Mouse (Mus musculus) gastrocnemius, postnatal 36 days (tissue): ENCODE measurements around the gene Gnaq. TPM values are rescaled to one million over a fixed set of nuclear protein-coding genes. Genes with fewer than 3 reads are reported as not detected.
A peak's percentile ranks its signal among the peaks of the same experiment; 100 is the strongest.

Experiments used
- DNase-seq, 2 experiments: peaks; one replicate each; pipeline ENCODE4 v3.0.0; 2022
- intact Hi-C: fragments of 180-260 bp; cut with DNase I; formaldehyde crosslinking; loops from one replicate; pipeline ENCODE4 v1.15.1; 2025
- microRNA-seq, 2 experiments: library from miRNA; unstranded; fragments of <30 nt; microRNA quantifications; one replicate each; pipeline ENCODE4 v1.2.0; 2021
- total RNA-seq, 2 experiments: library from RNA; stranded (reverse); gene quantifications; 2 replicates each; pipeline ENCODE4 v1.2.3; 2021

Gene Gnaq
- total RNA-seq, 2 experiments from 2014 or later: 10.3 to 11.3 TPM

DNA sequence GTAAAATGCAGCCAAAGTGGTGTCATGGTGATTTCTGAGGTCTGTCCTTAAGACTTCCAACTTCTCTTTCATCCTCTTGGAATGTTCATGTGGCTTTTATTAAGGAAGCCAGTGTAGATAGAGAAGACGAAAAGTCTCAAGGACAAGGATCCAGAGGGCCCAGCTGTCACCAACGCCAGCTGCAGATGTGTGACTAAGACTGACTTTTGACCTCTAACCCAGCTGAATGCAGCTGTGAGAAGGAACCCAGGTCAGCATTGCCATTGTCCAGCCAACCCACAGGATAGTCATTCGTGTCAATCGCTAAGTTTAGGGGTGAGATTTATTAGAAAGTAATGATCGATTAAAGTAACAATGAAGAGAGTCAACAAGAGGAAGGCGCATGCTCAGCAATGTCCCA is 270.5 kb downstream of the Gnaq start:
- no peak for DNase-seq
- intact Hi-C loops: no loop called here

DNA sequence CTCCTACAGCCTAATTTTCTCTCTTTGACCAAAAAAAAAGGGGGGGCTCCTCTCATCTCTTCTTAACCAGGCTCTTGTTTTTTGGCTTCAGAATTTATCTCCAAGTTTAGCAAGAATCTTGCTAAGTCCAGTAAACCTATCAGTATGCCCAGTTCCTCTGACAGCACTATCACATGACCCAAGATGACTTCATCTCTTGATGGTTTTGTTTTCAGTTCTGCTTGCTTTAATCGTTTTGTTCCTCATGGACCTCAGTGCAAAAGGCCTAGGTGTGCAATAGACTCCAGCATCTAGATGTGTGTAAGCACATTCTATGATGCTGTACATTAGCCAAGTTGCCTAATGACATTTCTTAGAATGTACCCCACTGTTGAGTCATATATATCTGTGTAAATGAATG is 275.1 kb downstream of the Gnaq start:
- DNase-seq: no peak
- intact Hi-C loops: no loop called here

DNA sequence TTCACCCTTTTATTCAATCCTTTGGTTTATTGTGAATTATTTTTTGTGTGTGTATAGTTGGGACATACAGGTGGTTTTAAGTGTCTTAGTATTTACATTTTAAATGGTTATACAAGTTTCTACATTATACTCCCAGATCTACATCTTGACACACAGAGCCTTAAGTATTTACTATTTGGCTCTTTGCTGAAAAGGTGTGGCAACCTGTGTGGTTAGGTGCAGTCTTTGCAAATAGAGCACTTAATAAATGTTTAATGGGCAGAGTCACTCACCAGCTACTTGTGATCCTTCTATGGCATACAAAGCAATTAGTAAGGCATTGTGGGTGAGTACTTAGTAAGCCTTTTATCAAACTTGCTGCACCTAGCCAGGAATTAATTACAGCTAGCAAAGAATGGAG is 278.7 kb downstream of the Gnaq start:
- intact Hi-C loops: no loop called here
- DNase-seq: no peak

DNA sequence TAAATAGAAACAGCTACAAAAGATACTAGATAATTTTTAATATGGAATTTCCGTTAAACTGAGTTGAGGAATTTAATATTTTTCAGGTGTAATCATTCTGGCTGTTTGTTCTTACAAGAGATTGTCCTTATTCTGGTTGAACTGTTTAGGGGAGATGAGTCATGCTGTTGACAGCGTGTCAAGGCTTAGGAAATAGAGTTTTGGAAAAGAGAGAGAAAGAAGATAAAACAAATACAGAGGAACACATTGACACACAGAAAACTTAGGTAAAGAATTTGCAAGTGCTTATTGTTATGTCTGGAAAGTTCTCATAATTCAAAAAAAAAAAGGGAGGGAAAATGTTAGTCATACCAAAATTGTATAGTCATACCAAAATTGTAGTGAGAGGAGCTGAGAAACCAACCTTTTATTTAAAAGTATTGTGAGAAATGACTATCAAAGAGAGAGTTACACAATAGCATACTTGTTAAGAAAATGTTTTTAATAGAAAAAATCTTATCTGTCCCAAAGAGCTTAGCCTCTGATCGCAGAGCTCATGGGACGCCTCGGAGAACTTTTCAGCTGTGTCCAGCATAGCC is 285.5 kb downstream of the Gnaq start:
- intact Hi-C loops: no loop called here
- DNase-seq: no peak

DNA sequence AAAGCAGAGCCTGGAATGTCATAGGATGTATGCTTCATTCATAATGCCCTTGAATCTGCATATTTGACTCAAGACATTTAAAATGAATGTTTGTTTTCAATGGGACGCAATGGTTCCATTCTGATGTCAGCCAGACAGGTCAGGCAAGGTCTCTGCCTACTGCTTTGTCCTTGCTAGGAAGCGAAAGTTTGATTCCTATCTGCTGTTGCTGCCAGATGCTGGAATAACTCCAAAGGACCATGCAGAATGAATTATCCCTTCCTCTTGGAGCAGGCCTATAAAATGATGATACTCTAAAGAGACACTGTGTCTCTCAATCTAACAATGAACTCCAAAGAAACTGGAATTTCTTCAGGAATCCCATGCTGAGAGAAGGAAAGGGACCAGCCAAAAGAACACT is 293.0 kb downstream of the Gnaq start:
- intact Hi-C loops: no loop called here
- no peak for DNase-seq

DNA sequence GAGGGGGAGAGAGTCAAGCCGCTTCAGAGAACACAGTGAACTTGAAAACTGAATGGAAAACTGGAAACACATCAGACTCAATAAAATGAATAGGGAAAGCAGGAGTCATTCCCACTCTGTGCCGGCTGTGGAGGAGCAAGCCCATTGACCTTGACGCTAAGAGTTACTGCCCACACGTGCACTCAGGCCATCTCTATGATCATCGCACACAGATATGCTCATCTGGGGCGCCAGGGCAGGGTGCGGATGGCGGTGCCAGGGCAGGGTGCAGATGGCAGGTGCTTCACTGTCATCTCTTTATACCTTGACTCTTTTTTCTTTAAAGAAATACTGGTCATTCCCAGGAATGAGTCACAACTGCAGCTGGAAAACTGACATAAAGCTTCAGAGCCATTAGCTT is 298.7 kb downstream of the Gnaq start:
- intact Hi-C loops: loop anchor here (10.0 kb wide), 1 partner anchor 163 kb away; no protein-coding TSS in a partner anchor
- DNase-seq: no peak

DNA sequence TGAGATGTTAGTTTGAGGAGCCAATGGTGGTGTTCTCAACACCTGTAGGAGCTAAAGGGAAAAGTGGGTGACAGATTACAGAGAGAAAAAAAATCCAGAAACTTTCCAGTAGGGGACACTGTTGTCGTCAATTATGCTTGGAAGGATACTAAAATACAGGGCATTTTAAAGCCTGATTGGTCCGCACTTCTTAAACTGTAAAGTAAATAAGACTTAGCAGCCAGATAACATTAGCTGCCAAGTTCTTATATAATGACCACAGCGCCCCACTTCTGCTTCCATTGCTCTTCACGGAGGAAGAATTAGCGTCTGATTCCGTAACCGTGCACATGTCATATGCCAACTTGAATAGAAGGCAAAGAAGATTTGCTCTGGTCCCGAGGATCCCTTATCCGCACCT is 302.2 kb downstream of the Gnaq start:
- intact Hi-C loops: loop anchor here (10.0 kb wide), 1 partner anchor 160 kb away; no protein-coding TSS in a partner anchor

DNA sequence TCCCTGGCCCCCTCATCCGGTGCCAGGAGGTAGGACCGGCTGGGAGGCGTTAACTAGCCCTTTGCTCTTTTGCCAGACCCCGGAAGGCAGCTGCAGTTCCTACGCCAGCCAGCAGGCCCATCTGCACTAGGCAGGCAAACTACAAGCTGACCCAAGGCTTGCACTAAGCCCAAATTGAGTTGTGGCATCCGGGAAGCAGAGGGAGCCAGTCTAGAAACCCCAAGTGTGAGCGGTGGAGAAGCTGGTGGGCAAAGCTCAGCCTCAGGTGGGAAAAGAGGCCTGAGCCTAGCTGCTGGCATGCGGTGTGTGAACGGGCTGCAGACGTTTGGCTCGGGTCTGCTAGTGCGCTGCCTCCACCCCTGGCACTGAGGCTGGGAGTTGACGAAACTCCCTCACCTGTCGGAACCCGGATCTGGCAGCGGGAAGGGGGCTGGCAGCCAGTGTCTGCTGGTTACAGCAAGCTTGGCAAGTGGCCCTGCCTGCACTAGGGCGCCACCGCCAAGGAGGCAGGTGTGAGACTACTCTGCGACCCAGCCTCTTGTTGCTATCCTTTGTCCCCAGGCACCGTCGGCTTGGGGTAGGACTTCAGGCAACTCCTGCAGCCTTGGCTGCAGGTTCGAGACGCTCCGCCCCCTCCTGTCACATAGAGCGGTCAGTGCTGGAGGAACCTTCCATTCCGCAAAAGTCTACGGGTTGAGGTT is 303.1 kb downstream of the Gnaq start, which contains the start of gene Gna14:
Gene Gna14, plus strand, starts transcription at position 232 of the 701 bp plus-strand sequence.
- DNase-seq: peak; percentile 52 to 54
- intact Hi-C loops: loop anchor here (10.0 kb wide), 1 partner anchor 159 kb away; no protein-coding TSS in a partner anchor

More for the DNA sequence above, 302.2 kb downstream of the Gnaq start:
- DNase-seq: no peak

DNA sequence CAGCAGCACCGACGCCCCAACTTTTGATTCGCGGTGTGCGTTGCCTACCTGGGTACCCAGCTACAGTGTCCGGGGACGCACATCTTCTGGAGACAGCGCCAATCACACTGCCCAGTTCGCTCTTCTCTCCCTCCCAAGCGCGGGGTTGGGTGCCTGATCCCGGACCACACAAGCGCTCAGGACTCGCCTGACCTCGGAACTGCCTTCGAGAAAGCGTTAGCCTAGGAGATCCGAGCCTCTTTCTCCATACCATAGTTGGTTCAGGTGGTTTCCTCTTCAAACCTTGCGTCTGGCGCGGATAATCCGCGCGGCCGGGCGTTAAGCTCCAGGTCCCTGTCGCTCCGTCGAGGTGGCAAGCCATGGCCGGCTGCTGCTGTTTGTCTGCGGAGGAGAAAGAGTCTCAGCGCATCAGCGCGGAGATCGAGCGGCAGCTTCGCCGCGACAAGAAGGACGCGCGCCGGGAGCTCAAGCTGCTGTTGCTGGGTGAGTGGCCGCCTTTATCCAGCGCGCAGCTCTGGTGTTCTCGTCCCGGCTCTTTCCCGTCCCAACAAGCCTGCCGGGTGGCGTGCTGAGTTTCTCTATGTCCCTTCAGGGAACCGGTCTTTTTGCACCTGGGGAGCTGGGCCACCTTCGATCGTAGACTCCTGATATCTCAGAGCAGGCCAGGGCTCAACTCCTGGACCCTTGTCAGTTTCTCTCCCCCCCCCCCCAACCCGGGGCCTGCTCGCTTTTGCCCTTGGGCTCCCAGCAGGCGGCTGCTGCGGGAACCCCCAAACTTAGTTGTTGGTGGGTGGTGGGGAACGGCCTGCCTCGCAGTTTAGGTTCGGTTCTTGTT is 303.9 kb downstream of the Gnaq start:
- intact Hi-C loops: loop anchor here (10.0 kb wide), 1 partner anchor 158 kb away; no protein-coding TSS in a partner anchor
- no peak for DNase-seq

Small RNA genes lying within 50 kb of the gene (microRNA-seq; reads per million reads assigned to microRNA genes)
- gene Mir496b: 0 reads per million in 2 experiments

Other genes starting within 250 kb of the Gnaq start
- 1 to 10 TPM; 2.9 to 3.0 TPM for gene Psat1, start 185.5 kb upstream of the Gnaq start, total RNA-seq
- 1 to 10 TPM; 2.0 to 2.1 TPM for gene Cep78, start 147.8 kb upstream of the Gnaq start, total RNA-seq